Mouse (Mus musculus): ENCODE measurements around the gene Lhx4.

The Lhx4 gene

GRCm38 (mm10) chr1:155703191-155703680 lies 48.2 kb downstream of the Lhx4 start:
- DNase-seq (ENCODE audit: low read depth), result no peak

DNA sequence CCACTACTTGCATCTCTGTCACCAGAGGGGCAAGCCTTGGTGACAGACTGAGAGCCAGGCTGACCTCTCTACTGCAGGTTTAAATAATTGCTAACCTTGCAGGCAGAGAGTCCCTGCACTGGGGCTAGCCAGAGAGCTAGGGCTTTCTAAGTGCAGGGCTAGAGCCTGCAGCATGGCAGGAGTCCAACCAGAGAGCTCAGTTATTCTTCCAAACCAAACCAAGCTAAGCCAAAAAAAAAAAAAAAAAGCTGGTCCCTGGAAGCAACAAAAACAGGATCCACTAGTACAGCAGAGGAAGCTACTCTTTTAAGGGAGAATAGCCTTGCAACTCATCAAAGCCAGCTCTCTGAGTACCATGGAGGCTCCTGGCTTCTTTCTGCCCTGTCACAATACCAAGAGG lies 50.6 kb downstream of the Lhx4 start:
- DNase-seq (ENCODE audit: low read depth), result peak; percentile 74

GRCm38 (mm10) chr1:155698373-155699159 lies 52.9 kb downstream of the Lhx4 start:
- DNase-seq (ENCODE audit: low read depth), result no peak

- no peak for DNase-seq (ENCODE audit: low read depth)
Observed at GRCm38 (mm10) chr1:155693443-155693842, 58.0 kb downstream of the Lhx4 start.

GRCm38 (mm10) chr1:155693026-155693425 lies 58.5 kb downstream of the Lhx4 start:
- no peak for DNase-seq (ENCODE audit: low read depth)

DNA sequence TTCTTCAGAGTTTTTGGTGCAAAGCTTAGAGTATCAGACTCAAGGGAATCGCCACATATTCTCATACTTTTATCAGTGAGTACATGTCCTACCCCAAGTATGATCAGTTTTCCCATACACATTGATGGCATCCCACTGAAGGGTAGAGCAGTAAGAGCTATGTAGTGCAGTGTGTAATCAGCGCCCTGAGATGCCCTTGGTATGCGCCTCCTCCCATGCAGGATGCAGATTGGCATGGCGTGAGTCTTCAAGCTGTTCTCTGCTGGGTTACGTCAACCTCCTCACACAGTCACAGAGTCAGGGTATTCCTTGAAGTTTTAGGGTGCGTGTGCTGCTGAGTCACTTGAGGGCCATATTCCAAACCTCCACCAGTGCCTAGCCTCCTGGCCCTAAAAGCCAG lies 59.3 kb downstream of the Lhx4 start:
- no peak for DNase-seq (ENCODE audit: low read depth)

DNA sequence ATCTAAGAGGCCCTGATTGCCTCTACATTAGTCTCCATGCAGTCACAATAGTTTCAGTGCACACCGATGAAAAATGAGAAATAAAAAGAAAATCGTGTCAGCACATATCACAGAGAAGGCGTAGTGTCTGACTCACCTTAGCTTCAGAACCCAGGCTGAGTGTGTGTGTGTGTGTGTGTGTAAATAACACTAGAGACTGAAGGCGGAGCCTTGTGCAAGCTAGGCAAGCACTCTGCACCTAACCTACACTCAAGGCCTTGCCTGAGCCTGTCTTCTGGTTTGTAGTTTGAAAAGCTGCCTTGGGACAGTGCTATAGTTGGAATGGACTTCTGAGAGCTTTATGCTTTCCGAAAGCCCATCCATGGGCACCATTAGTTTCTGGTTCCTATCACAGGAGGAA lies 61.9 kb downstream of the Lhx4 start:
- no peak for DNase-seq (ENCODE audit: low read depth)

GRCm38 (mm10) chr1:155689141-155689540 lies 62.3 kb downstream of the Lhx4 start:
- no peak for DNase-seq (ENCODE audit: low read depth)

GRCm38 (mm10) chr1:155686816-155687215 lies 64.7 kb downstream of the Lhx4 start:
- no peak for DNase-seq (ENCODE audit: low read depth)

DNA sequence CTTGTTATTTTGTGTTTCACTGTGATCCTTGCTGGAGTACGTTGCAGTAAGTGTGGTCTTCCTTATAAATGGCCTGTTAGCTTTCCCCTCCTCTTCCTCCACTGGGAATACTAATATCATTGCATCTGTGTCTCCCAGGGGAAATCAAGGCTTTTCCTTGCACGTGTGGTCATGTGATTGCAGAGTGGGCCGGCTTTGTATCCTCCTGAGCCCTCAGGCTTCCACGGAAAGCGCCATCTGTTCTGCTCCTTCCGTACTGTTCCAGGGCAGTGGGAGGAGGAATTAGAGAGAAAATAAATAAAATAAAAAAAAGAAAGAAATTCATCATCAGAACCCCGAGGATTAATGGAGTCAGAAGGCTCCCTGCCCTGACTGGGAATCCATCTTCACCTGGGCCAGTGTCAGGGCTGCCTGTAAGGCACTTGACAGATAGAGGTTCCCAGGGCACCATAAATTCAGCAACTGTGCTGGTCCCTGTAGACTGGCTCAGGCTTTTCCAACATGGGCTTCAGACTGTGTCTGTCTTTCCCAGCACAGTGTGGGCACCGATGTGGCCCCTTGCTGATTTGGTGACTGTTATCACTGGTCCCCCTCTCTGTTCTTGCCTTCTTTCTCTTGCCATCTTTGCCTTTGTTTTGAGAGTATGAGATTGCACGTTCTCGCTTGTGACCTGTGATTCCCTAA lies 70.2 kb downstream of the Lhx4 start:
- DNase-seq (ENCODE audit: low read depth), result no peak

GRCm38 (mm10) chr1:155675570-155675969 lies 75.9 kb downstream of the Lhx4 start:
- no peak for DNase-seq (ENCODE audit: low read depth)

GRCm38 (mm10) chr1:155663994-155664393 lies 87.5 kb downstream of the Lhx4 start:
- DNase-seq (ENCODE audit: low read depth), result no peak

DNA sequence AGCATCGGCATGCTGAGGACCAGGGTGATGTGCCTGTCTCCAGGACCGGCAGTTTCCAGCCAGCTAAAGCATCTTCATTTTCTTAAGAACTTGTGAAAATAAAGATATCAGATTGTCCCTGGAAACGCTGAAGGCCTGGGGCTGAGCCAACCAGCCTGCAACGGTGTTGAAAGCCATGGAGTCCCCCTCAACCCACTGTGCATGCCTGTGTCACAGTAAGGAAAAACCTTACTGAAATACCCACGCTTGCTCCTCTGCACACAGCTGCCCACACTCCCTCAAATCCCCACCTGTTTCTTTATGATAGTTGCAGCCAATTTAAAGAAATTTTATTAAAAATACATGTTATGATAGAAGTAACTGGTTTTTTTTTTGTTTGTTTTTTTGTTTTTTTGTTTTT lies 95.2 kb downstream of the Lhx4 start:
- no peak for DNase-seq (ENCODE audit: low read depth)

DNA sequence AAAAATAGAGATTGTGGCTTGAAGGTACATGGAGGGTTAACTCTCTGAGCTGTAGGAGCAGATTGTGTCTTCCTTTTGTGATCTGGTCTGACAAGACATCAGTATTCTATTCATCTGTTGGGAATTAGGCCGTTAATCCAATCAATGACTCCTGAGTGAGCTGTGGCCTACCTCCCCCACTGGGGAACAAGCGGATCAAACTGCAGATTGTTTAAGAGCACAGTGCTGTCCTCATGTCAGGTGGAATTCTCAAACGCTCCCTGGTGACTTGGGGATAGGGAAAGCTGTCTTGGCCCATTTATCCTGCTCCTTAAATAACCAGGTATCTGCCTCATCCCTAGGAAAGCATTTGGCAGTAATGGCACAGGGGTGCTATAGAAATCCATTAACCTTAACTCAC lies 96.5 kb downstream of the Lhx4 start:
- no peak for DNase-seq (ENCODE audit: low read depth)

- DNase-seq (ENCODE audit: low read depth), result no peak
Observed at GRCm38 (mm10) chr1:155650121-155650846, 101.2 kb downstream of the Lhx4 start.

All from NIH3T3 (cell line).